Mouse (Mus musculus) bone marrow, adult 2 months (tissue): ENCODE measurements around the gene Pdgfc. TPM values are rescaled to one million over a fixed set of nuclear protein-coding genes. Genes with fewer than 3 reads are reported as not detected.

ENCODE experiments used
- H3K27ac ChIP-seq: fragments of 200-500 bp; 2 replicates; pipeline ENCODE4 v1.5.1; 2012; ENCODE audit warnings: low read depth, mild to moderate bottlenecking, control low read depth, inconsistent platforms, low read length; ENCODE audit not compliant: control insufficient read depth, poor library complexity, insufficient read depth
- H3K4me1 ChIP-seq: fragments of 200-500 bp; 2 replicates; pipeline ENCODE4 v1.6.1; 2011; ENCODE audit warnings: low read length; ENCODE audit not compliant: control insufficient read depth, insufficient read depth
- H3K4me3 ChIP-seq: fragments of 200-500 bp; replicated peaks from 2 replicates; pipeline ENCODE3; 2011; ENCODE audit warnings: mild to moderate bottlenecking, low read depth, low read length, control low read depth; ENCODE audit not compliant: control insufficient read depth
- CTCF ChIP-seq: fragments of 200-500 bp; IDR thresholded peaks from 2 replicates; pipeline ENCODE4 v1.5.1; 2011; ENCODE audit warnings: low read length, control low read depth; ENCODE audit not compliant: control insufficient read depth, insufficient read depth
- POLR2A ChIP-seq: fragments of 200-500 bp; IDR thresholded peaks from 2 replicates; pipeline ENCODE4 v1.6.1; 2011; ENCODE audit warnings: low read depth, mild to moderate bottlenecking, control low read depth, low read length, borderline replicate concordance; ENCODE audit not compliant: control insufficient read depth
- WGBS: fragments of 180-500 bp; shearing (Covaris S2); methylation state at CpG from one replicate; pipeline ENCODE4 v1.1.7; 2018; 5-methylcytosine and 5-hydroxymethylcytosine counted together
- polyA plus RNA-seq: library from polyadenylated mRNA; stranded (reverse); fragments of >200 nt; gene quantifications from 2 replicates; pipeline ENCODE4 v1.2.4, GENCODE M21; 2011; ENCODE audit warnings: low replicate concordance; ENCODE audit not compliant: missing spikeins, insufficient read depth, insufficient read length

Pdgfc gene
- polyA plus RNA-seq, 1 experiment = 1.8 TPM

DNA sequence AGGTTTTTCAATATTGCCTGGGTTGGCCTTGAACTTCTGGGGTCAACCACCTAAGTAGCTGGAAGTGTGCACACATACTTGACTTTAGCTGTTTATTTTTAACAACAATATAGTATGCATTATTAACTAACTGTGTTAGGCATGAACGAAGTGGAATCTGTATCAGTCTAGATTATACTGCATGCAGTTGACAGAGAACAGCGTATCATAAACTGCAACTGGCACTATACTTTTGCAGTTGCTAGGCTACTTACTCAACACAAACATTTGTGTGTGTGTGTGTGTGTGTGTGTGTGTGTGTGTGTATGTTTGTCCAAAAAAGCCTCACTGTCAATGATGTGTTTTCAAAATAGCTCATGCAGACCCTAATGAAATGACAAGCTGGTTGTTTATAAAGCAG is 160.7 kb downstream of the Pdgfc start:
- no peaks in the 10 kb centered on the region for H3K4me1 ChIP-seq
- 83% methylated on average over 2 of the region's 2 CpGs for WGBS
- no peak overlapping the region for H3K4me3 ChIP-seq
- H3K27ac ChIP-seq = no peak overlapping the region
- no peak for TF ChIP-seq CTCF
- TF ChIP-seq POLR2A = no peak

DNA sequence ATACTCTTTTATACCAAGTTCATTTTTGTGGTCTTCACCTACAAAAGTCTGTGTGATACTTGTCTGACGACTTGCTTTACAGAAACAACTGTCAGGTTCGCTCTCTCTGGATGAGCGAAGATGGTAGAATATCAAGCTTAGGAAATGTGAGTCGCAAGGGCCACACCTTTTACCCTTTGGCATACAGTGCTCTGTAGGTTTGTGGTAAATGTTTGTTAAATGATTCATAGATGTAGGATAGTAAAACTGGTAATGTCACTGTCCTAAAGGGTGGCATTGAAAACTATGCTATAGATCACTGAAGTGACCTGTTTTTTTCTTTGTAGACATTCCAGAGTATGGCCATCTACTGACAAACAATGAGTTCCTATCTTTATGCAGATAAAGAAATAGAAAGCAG is 161.4 kb downstream of the Pdgfc start:
- TF ChIP-seq CTCF (no peak), POLR2A (no peak)
- Histone ChIP-seq H3K27ac (no peak overlapping the region), H3K4me3 (no peak overlapping the region), H3K4me1 (no peaks in the 10 kb centered on the region)
- 85% methylated on average over 4 of the region's 4 CpGs for WGBS

DNA sequence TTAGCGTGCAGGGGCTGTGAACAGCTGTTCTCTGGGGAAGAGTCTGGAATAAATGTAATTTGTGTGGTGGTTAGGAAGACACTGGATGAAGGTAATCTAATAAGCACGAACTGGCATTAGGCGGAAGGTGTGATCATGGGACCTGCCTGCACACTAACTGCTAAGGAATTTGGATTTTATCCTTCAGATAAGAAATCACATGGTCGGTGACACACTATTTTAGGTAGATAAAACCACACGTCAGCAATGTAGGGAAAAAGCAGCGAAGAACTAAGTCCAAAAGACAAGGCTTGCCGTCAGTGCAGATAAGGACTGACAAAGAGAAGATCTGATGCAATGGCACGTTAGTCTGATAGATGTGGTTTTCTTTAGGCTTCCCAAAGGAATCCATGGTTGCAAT is 164.4 kb downstream of the Pdgfc start:
- H3K27ac ChIP-seq = no peak overlapping the region
- H3K4me1 ChIP-seq = no peaks in the 10 kb centered on the region
- no peak overlapping the region for H3K4me3 ChIP-seq
- no peak for TF ChIP-seq POLR2A
- WGBS = 76% methylated on average over 8 of the region's 8 CpGs

DNA sequence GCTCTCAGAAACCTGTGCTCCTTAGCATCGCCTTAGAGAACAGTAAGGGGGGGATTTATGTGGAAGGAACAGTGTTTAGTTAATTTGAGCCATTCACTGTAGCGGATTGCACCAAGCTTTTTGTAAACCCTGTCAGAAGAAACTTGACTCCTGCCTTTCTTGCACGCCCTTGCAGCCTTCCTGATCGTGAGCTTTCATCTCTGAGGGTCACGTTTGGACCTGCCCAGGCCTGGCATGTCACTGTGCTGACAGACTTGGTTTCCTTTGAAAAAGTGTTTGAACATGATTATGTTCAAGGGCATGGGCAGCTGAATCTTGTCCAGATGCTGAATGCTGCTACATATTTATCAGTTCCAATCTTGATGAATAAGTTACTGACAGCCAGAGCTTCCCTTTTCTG is 169.0 kb downstream of the Pdgfc start:
- Histone ChIP-seq H3K27ac (no peak overlapping the region), H3K4me1 (no peaks in the 10 kb centered on the region), H3K4me3 (no peak overlapping the region)
- 27% methylated on average over 5 of the region's 5 CpGs for WGBS
- no peak for TF ChIP-seq POLR2A
- TF ChIP-seq CTCF = no peak

DNA sequence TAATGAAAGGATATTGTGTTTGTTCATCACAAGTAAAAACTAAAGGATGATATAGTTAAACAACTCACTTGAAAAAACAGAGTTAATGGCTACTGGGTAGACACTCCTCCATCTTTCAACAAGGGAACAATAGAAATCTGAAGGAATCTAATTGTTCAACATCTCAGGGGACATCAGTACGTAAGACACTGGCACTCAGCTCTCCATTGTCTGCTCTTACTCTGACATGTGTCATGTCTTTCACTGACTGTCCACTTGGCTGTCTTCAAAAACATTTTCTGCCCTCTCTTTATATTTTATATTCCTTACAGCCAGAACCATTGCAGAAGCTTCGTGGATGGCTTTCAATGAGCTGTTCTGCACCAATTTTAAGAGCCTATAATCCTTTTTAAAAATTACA is 172.0 kb downstream of the Pdgfc start:
- H3K4me3 ChIP-seq = no peak overlapping the region
- H3K27ac ChIP-seq = no peak overlapping the region
- WGBS = 76% methylated on average over 2 of the region's 2 CpGs
- TF ChIP-seq POLR2A (no peak), CTCF (no peak)
- no peaks in the 10 kb centered on the region for H3K4me1 ChIP-seq

DNA sequence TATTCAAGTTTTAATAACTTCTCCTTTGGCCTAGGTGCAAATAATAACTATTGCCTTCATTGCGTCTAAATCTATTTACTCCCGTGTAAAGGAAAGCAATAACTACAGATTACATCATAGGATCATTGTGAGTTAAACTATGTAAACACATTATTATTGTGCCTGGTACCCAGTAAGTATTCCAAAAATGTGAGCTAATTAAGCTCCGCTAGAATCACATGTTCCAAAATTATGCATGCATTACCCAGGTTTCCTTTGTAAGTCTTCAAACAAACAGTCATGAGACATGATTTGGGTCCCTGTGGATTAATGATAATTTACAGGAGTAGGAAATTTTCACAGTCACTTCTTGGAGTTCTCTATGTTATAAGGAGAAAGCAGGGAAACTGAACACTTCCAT is 174.9 kb downstream of the Pdgfc start:
- TF ChIP-seq POLR2A = no peak
- TF ChIP-seq CTCF = no peak
- Histone ChIP-seq H3K27ac (no peak overlapping the region), H3K4me3 (no peak overlapping the region), H3K4me1 (no peaks in the 10 kb centered on the region)
- WGBS = 87% methylated on average over 3 of the region's 3 CpGs

DNA sequence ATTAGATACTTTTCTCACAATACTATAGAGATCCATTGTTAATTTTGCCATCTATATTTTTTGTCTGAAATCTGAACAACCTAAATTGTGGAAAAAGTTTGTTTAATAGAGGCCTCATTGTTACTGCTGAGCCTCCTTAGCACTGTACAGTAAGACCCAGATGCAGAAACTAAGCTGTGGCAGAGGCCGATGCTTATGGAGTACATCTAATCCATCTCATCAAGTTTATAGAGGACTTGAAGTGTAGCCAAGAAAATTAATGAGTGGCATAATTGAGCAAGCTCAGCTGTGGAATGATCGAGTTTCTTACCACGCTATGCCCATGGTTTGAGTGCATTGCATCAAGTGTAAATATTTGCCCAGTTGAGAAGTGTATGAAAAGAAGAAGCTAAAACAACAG is 175.4 kb downstream of the Pdgfc start:
- H3K27ac ChIP-seq = no peak overlapping the region
- 86% methylated on average over 3 of the region's 3 CpGs for WGBS
- no peaks in the 10 kb centered on the region for H3K4me1 ChIP-seq
- no peak overlapping the region for H3K4me3 ChIP-seq
- TF ChIP-seq POLR2A (no peak), CTCF (no peak)

DNA sequence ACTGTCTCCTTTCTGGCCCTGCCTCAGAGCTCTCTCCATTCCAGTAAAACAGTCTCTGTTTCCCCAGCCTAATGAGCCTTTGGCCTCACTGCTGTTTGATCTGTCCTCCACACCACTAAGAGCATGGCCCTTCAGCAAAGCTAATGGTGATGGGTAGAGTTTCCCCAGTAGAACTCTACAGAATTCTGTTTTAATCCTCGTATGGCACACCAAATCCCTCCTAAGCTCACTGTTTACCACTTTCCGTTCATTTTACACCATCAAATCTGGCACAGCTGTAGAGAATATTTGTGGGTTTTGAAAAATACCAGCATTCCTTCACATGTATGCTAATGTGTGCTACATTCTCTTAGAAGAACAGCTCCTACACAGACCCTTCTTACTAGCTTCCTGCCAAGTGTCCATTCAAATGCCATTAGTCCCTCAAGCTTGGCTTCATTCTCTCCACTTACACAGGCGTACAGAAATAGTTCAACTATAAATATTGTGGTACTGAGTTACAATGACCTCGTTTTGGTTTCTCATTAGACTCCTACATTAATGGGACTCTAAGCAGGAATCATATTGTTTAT is 179.4 kb downstream of the Pdgfc start:
- Histone ChIP-seq H3K27ac (no peak overlapping the region), H3K4me1 (no peaks in the 10 kb centered on the region), H3K4me3 (no peak overlapping the region)
- TF ChIP-seq CTCF = no peak
- no peak for TF ChIP-seq POLR2A
- WGBS = 69% methylated on average over 4 of the region's 4 CpGs

DNA sequence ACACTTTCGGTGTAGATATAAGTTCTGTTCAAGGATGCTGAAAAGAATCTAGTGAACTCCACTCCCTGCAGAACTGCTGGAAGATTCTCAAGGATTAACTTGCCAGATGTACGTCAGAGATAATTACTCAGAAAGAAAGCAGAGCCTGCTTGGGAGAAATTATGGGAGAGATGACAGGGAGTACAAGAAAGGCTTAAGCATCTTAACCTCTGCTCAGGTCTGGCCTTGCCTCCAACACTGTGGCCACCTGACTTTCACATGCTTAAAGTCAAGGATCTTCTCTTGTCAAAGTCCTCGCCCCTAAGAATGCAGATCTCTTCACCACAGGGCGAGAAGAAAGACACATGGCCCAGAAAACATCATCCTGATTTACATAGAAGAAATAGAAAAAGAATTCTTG is 185.5 kb downstream of the Pdgfc start:
- Histone ChIP-seq H3K4me1 (no peaks in the 10 kb centered on the region), H3K4me3 (no peak overlapping the region), H3K27ac (no peak overlapping the region)
- no peak for TF ChIP-seq CTCF
- no peak for TF ChIP-seq POLR2A
- 66% methylated on average over 4 of the region's 4 CpGs for WGBS
